Mouse (Mus musculus) ES-E14 (cell line): ENCODE measurements around the gene Spink8.

Experiments used
- CHD2 ChIP-seq: IDR thresholded peaks from 2 replicates; pipeline ENCODE4 v1.6.1; 2014; ENCODE audit warnings: mild to moderate bottlenecking, low read depth, low read length, inconsistent platforms
- MAFK ChIP-seq: IDR thresholded peaks from 2 replicates; pipeline ENCODE4 v1.6.1; 2014; ENCODE audit warnings: mild to moderate bottlenecking, low read depth, low read length, inconsistent platforms; ENCODE audit not compliant: insufficient read depth
- ZC3H11A ChIP-seq: IDR thresholded peaks from 2 replicates; pipeline ENCODE4 v1.6.1; 2012; ENCODE audit warnings: low read depth, mild to moderate bottlenecking, inconsistent platforms, low read length, borderline replicate concordance
- ZNF384 ChIP-seq: IDR thresholded peaks from 2 replicates; pipeline ENCODE4 v1.6.1; 2012; ENCODE audit warnings: low read depth, low read length, inconsistent platforms

DNA sequence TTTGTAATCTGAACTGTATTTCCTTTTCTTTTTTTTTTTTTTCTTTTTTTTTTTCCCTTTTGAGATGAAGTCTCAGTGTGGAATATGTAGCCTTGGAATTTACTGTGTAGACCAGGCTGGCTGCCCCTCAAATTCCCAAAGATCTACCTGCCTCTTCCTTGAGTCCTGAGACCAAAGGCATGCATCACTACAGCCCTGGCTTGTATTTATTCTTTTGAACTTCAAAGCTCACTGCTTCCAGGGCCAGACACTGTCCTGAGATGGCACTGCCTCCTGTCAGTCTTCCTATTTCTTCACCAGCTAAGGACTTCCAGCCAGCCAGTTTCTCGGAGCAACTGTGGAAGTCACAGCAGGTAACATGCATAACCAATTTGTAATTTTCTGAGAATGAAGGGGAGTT, at the start of gene Spink8:
- TF ChIP-seq ZC3H11A (no peak), ZNF384 (no peak), CHD2 (no peak), MAFK (no peak)
